Mouse (Mus musculus) CH12.LX (cell line): ENCODE measurements around the gene Edn2.

Experiments
- CTCF ChIP-seq, 2 experiments: IDR thresholded peaks in 1 of 2; conservative IDR thresholded peaks in 1 of 2; 2 replicates each; pipeline ENCODE4 v1.5.1; 2011 to 2012; ENCODE audit warnings: low read depth in 2 of 2, low read length in 2 of 2, improper control_type of control experiment in 1 of 2, inconsistent platforms in 1 of 2, mild to moderate bottlenecking in 1 of 2, moderate library complexity in 1 of 2
- ETS1 ChIP-seq: conservative IDR thresholded peaks from 2 replicates; pipeline ENCODE4 v1.6.1; 2012; ENCODE audit warnings: low read depth, mild to moderate bottlenecking, inconsistent platforms, low read length, improper control_type of control experiment, moderate library complexity
- HCFC1 ChIP-seq: IDR thresholded peaks from 2 replicates; pipeline ENCODE4 v1.6.1; 2012; ENCODE audit warnings: low read depth, mild to moderate bottlenecking, inconsistent platforms, low read length, improper control_type of control experiment
- MAFK ChIP-seq: IDR thresholded peaks from 2 replicates; pipeline ENCODE4 v1.6.1; 2011; ENCODE audit warnings: low read length, improper control_type of control experiment; ENCODE audit not compliant: insufficient replicate concordance
- MAX ChIP-seq: IDR thresholded peaks from 2 replicates; pipeline ENCODE4 v1.6.1; 2011; ENCODE audit warnings: low read length, improper control_type of control experiment
- MXI1 ChIP-seq: IDR thresholded peaks from 2 replicates; pipeline ENCODE4 v1.6.1; 2011; ENCODE audit warnings: mild to moderate bottlenecking, low read depth, low read length, improper control_type of control experiment
- MYC ChIP-seq: IDR thresholded peaks from 2 replicates; pipeline ENCODE4 v1.6.1; 2011; ENCODE audit warnings: low read depth, mild to moderate bottlenecking, improper control_type of control experiment, low read length
- SMC3 ChIP-seq: IDR thresholded peaks from 2 replicates; pipeline ENCODE4 v1.6.1; 2011; ENCODE audit warnings: low read depth, low read length, improper control_type of control experiment
- TCF12 ChIP-seq: IDR thresholded peaks from 2 replicates; pipeline ENCODE4 v1.6.1; 2014; ENCODE audit warnings: low read depth, mild to moderate bottlenecking, inconsistent platforms, low read length, improper control_type of control experiment
- USF1 ChIP-seq: IDR thresholded peaks from 2 replicates; pipeline ENCODE4 v1.6.1; 2014; ENCODE audit warnings: low read depth, mild to moderate bottlenecking, inconsistent platforms, low read length, improper control_type of control experiment
- USF2 ChIP-seq: conservative IDR thresholded peaks from 2 replicates; pipeline ENCODE4 v1.6.1; 2011; ENCODE audit warnings: low read depth, low read length, improper control_type of control experiment

- TF ChIP-seq USF1 = no peak
- no peak for TF ChIP-seq CTCF (conservative IDR thresholded peaks at IDR 0.05 in 1 of 2, IDR thresholded peaks at IDR 0.05 in 1 of 2; ENCODE audit: low read depth in 2 of 2, low read length in 2 of 2)
- TF ChIP-seq USF2 = no peak
- no peak for TF ChIP-seq TCF12
- TF ChIP-seq MYC = no peak
- no peak for TF ChIP-seq MAX
- TF ChIP-seq HCFC1 = no peak
- no peak for TF ChIP-seq MAFK
- no peak for TF ChIP-seq ETS1
- no peak for TF ChIP-seq MXI1
- no peak for TF ChIP-seq SMC3
Observed at GRCm38 (mm10) chr4:120145931-120146330, 15.1 kb upstream of the Edn2 start.
